Mouse (Mus musculus) midbrain, embryonic 11.5 days (tissue): ENCODE results near the gene Slpi. TPM values are rescaled to one million over a fixed set of nuclear protein-coding genes. Genes with fewer than 3 reads are reported as not detected.

Experiments
- ATAC-seq: fragments of 200-750 bp; cut with Nextera tagmentation; 2 replicates; pipeline ENCODE4 v1.8.0; 2017; ENCODE audit warnings: moderate TSS enrichment, moderate library complexity; ENCODE audit not compliant: low FRiP score
- DNase-seq: peaks from one replicate; pipeline ENCODE4 v3.0.0; 2015; ENCODE audit warnings: low spot score; ENCODE audit errors: missing footprints
- H3K27ac ChIP-seq: fragments of 300-500 bp; sonication (generic); 2 replicates; pipeline ENCODE4 v1.5.1; 2014; ENCODE audit warnings: low read depth, low read length
- H3K27me3 ChIP-seq: fragments of 300-500 bp; sonication (generic); 2 replicates; pipeline ENCODE4 v1.6.1; 2014; ENCODE audit warnings: mild to moderate bottlenecking, low read length, moderate library complexity, mixed read lengths; ENCODE audit not compliant: control insufficient read depth, insufficient read depth
- H3K36me3 ChIP-seq: fragments of 300-500 bp; sonication (generic); 2 replicates; pipeline ENCODE4 v1.6.1; 2014; ENCODE audit warnings: mild to moderate bottlenecking, low read length, moderate library complexity, mixed read lengths; ENCODE audit not compliant: control insufficient read depth, insufficient read depth
- H3K4me1 ChIP-seq: fragments of 300-500 bp; sonication (generic); 2 replicates; pipeline ENCODE4 v1.6.1; 2014; ENCODE audit warnings: low read length; ENCODE audit not compliant: control insufficient read depth, insufficient read depth
- H3K4me2 ChIP-seq: fragments of 300-500 bp; sonication (generic); 2 replicates; pipeline ENCODE4 v1.6.1; 2014; ENCODE audit warnings: mild to moderate bottlenecking, moderate library complexity
- H3K4me3 ChIP-seq: fragments of 300-500 bp; sonication (generic); 2 replicates; pipeline ENCODE4 v1.5.1; 2014; ENCODE audit warnings: low read depth, low read length
- H3K9ac ChIP-seq: fragments of 300-500 bp; sonication (generic); 2 replicates; pipeline ENCODE4 v1.6.1; 2014; ENCODE audit warnings: low read length
- H3K9me3 ChIP-seq: fragments of 300-500 bp; sonication (generic); 2 replicates; pipeline ENCODE4 v1.6.1; 2016; ENCODE audit warnings: low read length; ENCODE audit not compliant: control insufficient read depth
- WGBS: fragments of 180-500 bp; shearing (Covaris S2); extraction: QIAGEN DNeasy Blood & Tissue Kit; methylation state at CpG from one replicate; pipeline ENCODE4 v1.1.7; 2014; 5-methylcytosine and 5-hydroxymethylcytosine counted together
- polyA plus RNA-seq: library from polyadenylated mRNA; unstranded; fragments of >200 nt; fragmentation: Nextera tagmentation; extraction: Ambion mirVana; gene quantifications from 2 replicates; pipeline ENCODE4 v1.2.1, GENCODE M21; 2014

Gene Slpi
- polyA plus RNA-seq, 1 experiment from 2014 or later, result 0.52 TPM

- Histone ChIP-seq H3K27ac (no peak overlapping the region), H3K36me3 (no peaks in the 10 kb centered on the region), H3K9ac (no peak overlapping the region), H3K27me3 (no peaks in the 10 kb centered on the region), H3K4me3 (no peak overlapping the region), H3K4me2 (no peak overlapping the region), H3K9me3 (no peaks in the 10 kb centered on the region), H3K4me1 (no peaks in the 10 kb centered on the region)
- ATAC-seq (no peak), DNase-seq (no peak)
- 71% methylated on average over 4 of the region's 4 CpGs for WGBS
Measured at GRCm38 (mm10) chr2:164373187-164373586, 15.7 kb downstream of the Slpi start.

GRCm38 (mm10) chr2:164372408-164373053, 16.4 kb downstream of the Slpi start:
- H3K36me3 ChIP-seq, result no peaks in the 10 kb centered on the region
- H3K4me1 ChIP-seq, result no peaks in the 10 kb centered on the region
- no peak for DNase-seq
- H3K4me3 ChIP-seq, result no peak overlapping the region
- no peak overlapping the region for H3K4me2 ChIP-seq
- no peak overlapping the region for H3K27ac ChIP-seq
- H3K9ac ChIP-seq, result no peak overlapping the region
- no peak for ATAC-seq
- no peaks in the 10 kb centered on the region for H3K9me3 ChIP-seq
- 39% methylated on average over 3 of the region's 3 CpGs for WGBS
- no peaks in the 10 kb centered on the region for H3K27me3 ChIP-seq

GRCm38 (mm10) chr2:164371371-164371770, 17.5 kb downstream of the Slpi start:
- Histone ChIP-seq H3K4me1 (no peaks in the 10 kb centered on the region), H3K4me2 (no peak overlapping the region), H3K9ac (no peak overlapping the region), H3K27me3 (no peaks in the 10 kb centered on the region), H3K9me3 (no peaks in the 10 kb centered on the region), H3K27ac (no peak overlapping the region), H3K4me3 (no peak overlapping the region), H3K36me3 (no peaks in the 10 kb centered on the region)
- WGBS, result 82% methylated on average over 3 of the region's 3 CpGs
- ATAC-seq (no peak), DNase-seq (no peak)

GRCm38 (mm10) chr2:164368620-164369105, 20.2 kb downstream of the Slpi start:
- H3K4me3 ChIP-seq, result no peak overlapping the region
- no peaks in the 10 kb centered on the region for H3K27me3 ChIP-seq
- 79% methylated on average over 6 of the region's 6 CpGs for WGBS
- H3K4me2 ChIP-seq, result no peak overlapping the region
- H3K36me3 ChIP-seq, result no peaks in the 10 kb centered on the region
- H3K9me3 ChIP-seq, result no peaks in the 10 kb centered on the region
- no peak overlapping the region for H3K9ac ChIP-seq
- no peak overlapping the region for H3K27ac ChIP-seq
- H3K4me1 ChIP-seq, result no peaks in the 10 kb centered on the region
- DNase-seq (no peak), ATAC-seq (no peak)

GRCm38 (mm10) chr2:164366947-164367346, 21.9 kb downstream of the Slpi start:
- H3K27me3 ChIP-seq, result no peaks in the 10 kb centered on the region
- no peak overlapping the region for H3K27ac ChIP-seq
- H3K4me2 ChIP-seq, result no peak overlapping the region
- no peaks in the 10 kb centered on the region for H3K9me3 ChIP-seq
- ATAC-seq (no peak), DNase-seq (peak; percentile 39)
- H3K4me3 ChIP-seq, result no peak overlapping the region
- no peaks in the 10 kb centered on the region for H3K36me3 ChIP-seq
- WGBS, result 76% methylated on average over 3 of the region's 3 CpGs
- no peaks in the 10 kb centered on the region for H3K4me1 ChIP-seq
- no peak overlapping the region for H3K9ac ChIP-seq

GRCm38 (mm10) chr2:164360974-164361657, 27.8 kb downstream of the Slpi start:
- no peaks in the 10 kb centered on the region for H3K9me3 ChIP-seq
- H3K27ac ChIP-seq, result no peak overlapping the region
- ATAC-seq (no peak), DNase-seq (no peak)
- no peak overlapping the region; the same call in 1 of the 2 replicates for H3K4me2 ChIP-seq
- H3K36me3 ChIP-seq, result no peaks in the 10 kb centered on the region
- H3K4me1 ChIP-seq, result no peaks in the 10 kb centered on the region
- H3K4me3 ChIP-seq, result no peak overlapping the region
- H3K27me3 ChIP-seq, result no peaks in the 10 kb centered on the region
- no peak overlapping the region for H3K9ac ChIP-seq
- WGBS, result 37% methylated on average over 13 of the region's 13 CpGs

- H3K4me3 ChIP-seq, result no peak overlapping the region
- no peaks in the 10 kb centered on the region for H3K9me3 ChIP-seq
- H3K4me2 ChIP-seq, result no peak overlapping the region
- ATAC-seq, result no peak
- WGBS, result 77% methylated on average over 5 of the region's 5 CpGs
- H3K4me1 ChIP-seq, result no peaks in the 10 kb centered on the region
- H3K36me3 ChIP-seq, result no peaks in the 10 kb centered on the region
- H3K27me3 ChIP-seq, result no peaks in the 10 kb centered on the region
- no peak overlapping the region for H3K27ac ChIP-seq
- H3K9ac ChIP-seq, result no peak overlapping the region
- DNase-seq, result no peak
Measured at GRCm38 (mm10) chr2:164359668-164360067, 29.2 kb downstream of the Slpi start.

GRCm38 (mm10) chr2:164359031-164359430, 29.9 kb downstream of the Slpi start:
- Histone ChIP-seq H3K4me1 (no peaks in the 10 kb centered on the region), H3K27me3 (no peaks in the 10 kb centered on the region), H3K36me3 (no peaks in the 10 kb centered on the region), H3K27ac (no peak overlapping the region), H3K9me3 (no peaks in the 10 kb centered on the region), H3K9ac (no peak overlapping the region), H3K4me2 (no peak overlapping the region), H3K4me3 (no peak overlapping the region)
- DNase-seq, result no peak
- ATAC-seq, result no peak
- 88% methylated on average over 5 of the region's 5 CpGs for WGBS

GRCm38 (mm10) chr2:164358373-164358772, 30.5 kb downstream of the Slpi start:
- no peak overlapping the region for H3K9ac ChIP-seq
- no peak overlapping the region for H3K27ac ChIP-seq
- ATAC-seq (no peak), DNase-seq (no peak)
- no peaks in the 10 kb centered on the region for H3K27me3 ChIP-seq
- H3K36me3 ChIP-seq, result no peaks in the 10 kb centered on the region
- WGBS, result 81% methylated on average over 3 of the region's 3 CpGs
- no peaks in the 10 kb centered on the region for H3K9me3 ChIP-seq
- no peak overlapping the region for H3K4me2 ChIP-seq
- H3K4me3 ChIP-seq, result no peak overlapping the region
- no peaks in the 10 kb centered on the region for H3K4me1 ChIP-seq
